Mouse (Mus musculus) liver, embryonic 11.5 days (tissue): Measurements from ENCODE around the gene Svs5. TPM values are rescaled to one million over a fixed set of nuclear protein-coding genes. Genes with fewer than 3 reads are reported as not detected.
"Not testable (repeated sequence)": the region's sequence is repeated elsewhere in the genome, so short reads cannot be mapped to it uniquely, and the experiment has no call there.

ENCODE experiments used
- ATAC-seq: fragments of 200-750 bp; cut with Nextera tagmentation; replicated peaks from 2 replicates; pipeline ENCODE4 v1.8.0; 2017; ENCODE audit warnings: moderate number of reproducible peaks, mild to moderate bottlenecking, moderate TSS enrichment, moderate library complexity; ENCODE audit not compliant: low FRiP score
- DNase-seq: peaks from one replicate; pipeline ENCODE4 v3.0.0-alpha.2; 2017; ENCODE audit warnings: low spot score
- H3K27ac ChIP-seq: fragments of 300-500 bp; sonication (generic); 2 replicates; pipeline ENCODE4 v1.5.1; 2014; ENCODE audit warnings: mild to moderate bottlenecking, low read depth, low read length, control low read depth
- H3K27me3 ChIP-seq: fragments of 300-500 bp; sonication (generic); replicated peaks from 2 replicates; pipeline ENCODE4 v1.6.1; 2014; ENCODE audit warnings: low read length, mixed read lengths; ENCODE audit not compliant: control insufficient read depth, insufficient read depth
- H3K36me3 ChIP-seq: fragments of 300-500 bp; sonication (generic); 2 replicates; pipeline ENCODE4 v1.6.1; 2014; ENCODE audit warnings: mild to moderate bottlenecking, low read length, moderate library complexity, mixed read lengths; ENCODE audit not compliant: control insufficient read depth, insufficient read depth
- H3K4me1 ChIP-seq: fragments of 300-500 bp; sonication (generic); replicated peaks from 2 replicates; pipeline ENCODE4 v1.6.1; 2014; ENCODE audit warnings: low read length, mixed read lengths; ENCODE audit not compliant: control insufficient read depth, insufficient read depth
- H3K4me2 ChIP-seq: fragments of 300-500 bp; sonication (generic); 2 replicates; pipeline ENCODE4 v1.6.1; 2014; ENCODE audit warnings: mild to moderate bottlenecking, control low read depth, moderate library complexity
- H3K4me3 ChIP-seq: fragments of 300-500 bp; sonication (generic); 2 replicates; pipeline ENCODE4 v1.5.1; 2014; ENCODE audit warnings: low read depth, low read length, control low read depth
- H3K9ac ChIP-seq: fragments of 300-500 bp; sonication (generic); 2 replicates; pipeline ENCODE4 v1.6.1; 2014; ENCODE audit warnings: low read depth, low read length, control low read depth
- H3K9me3 ChIP-seq: fragments of 300-500 bp; sonication (generic); 2 replicates; pipeline ENCODE4 v1.6.1; 2016; ENCODE audit warnings: low read length, inconsistent platforms, mixed read lengths; ENCODE audit not compliant: control insufficient read depth
- WGBS: fragments of 180-500 bp; shearing (Covaris S2); extraction: QIAGEN DNeasy Blood & Tissue Kit; methylation state at CpG from one replicate; pipeline ENCODE4 v1.1.7; 2014; 5-methylcytosine and 5-hydroxymethylcytosine counted together
- polyA plus RNA-seq: library from polyadenylated mRNA; unstranded; fragments of >200 nt; fragmentation: Nextera tagmentation; extraction: Ambion mirVana; gene quantifications from 2 replicates; pipeline ENCODE4 v1.2.1, GENCODE M21; 2014

The Svs5 gene
- polyA plus RNA-seq, result not detected in 2 replicates

DNA sequence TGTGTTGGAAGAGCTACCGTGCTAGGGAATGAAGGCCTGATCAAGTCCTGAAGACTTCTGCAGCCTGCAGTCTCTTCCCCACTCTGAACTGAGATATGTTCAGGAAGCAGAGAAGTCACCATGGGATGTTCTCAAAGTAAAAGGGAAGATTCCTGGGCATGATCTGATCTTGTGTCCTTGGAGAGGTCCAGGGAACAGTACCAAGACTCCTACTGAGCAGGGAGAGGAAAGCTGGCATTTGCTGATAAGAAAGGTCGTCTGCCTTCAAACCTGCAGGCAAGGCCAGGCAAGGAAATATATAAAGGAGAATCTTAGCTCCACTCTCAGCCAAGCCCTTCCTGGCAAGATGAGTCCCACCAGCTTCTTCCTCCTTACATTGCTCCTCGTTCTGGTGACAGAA lies at the start of gene Svs5:
Gene Svs5, plus strand, starts transcription at position 301 of the 400 bp plus-strand sequence.
- WGBS, result 45% methylated on average over 3 of the region's 3 CpGs
- H3K9me3 ChIP-seq, ATAC-seq, H3K9ac ChIP-seq, H3K4me1 ChIP-seq, H3K36me3 ChIP-seq, H3K27ac ChIP-seq, DNase-seq, H3K4me2 ChIP-seq, H3K4me3 ChIP-seq, H3K27me3 ChIP-seq: not testable (repeated sequence)

- not testable (repeated sequence) for ATAC-seq, H3K4me2 ChIP-seq, DNase-seq, H3K9ac ChIP-seq, H3K9me3 ChIP-seq, H3K27ac ChIP-seq, H3K36me3 ChIP-seq, H3K27me3 ChIP-seq, H3K4me3 ChIP-seq, H3K4me1 ChIP-seq
- 63% methylated on average over 1 of the region's 1 CpGs for WGBS
Measured at GRCm38 (mm10) chr2:164288968-164289367, 43.6 kb upstream of the Svs5 start, which contains the start of gene Svs3a. Gene Svs3a, plus strand, starts transcription at chr2:164289268.

DNA sequence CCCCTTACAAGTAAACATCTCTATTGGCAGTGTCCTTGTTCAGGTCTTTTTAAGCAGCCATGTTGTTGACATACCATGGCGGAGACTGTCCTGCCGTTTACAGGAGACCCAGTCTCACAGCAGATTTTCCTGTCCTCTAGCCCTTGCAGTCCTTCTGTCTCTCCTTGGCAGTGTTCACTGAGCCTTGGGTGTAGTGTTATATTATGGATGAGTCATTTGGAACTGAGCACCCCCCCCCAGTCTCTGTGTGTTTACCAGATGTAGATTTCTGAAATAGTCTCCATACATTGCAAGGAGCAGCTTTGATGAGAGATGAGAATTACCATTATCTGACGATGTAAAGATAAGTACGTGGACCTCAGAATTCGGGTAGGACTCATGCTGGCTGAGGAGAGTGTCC lies 19.9 kb upstream of the Svs5 start:
- H3K27me3 ChIP-seq, result no peaks in the 10 kb centered on the region
- WGBS, result 79% methylated on average over 5 of the region's 5 CpGs
- ATAC-seq (no peak), DNase-seq (no peak)
- H3K36me3 ChIP-seq, result no peaks in the 10 kb centered on the region
- no peak overlapping the region for H3K4me2 ChIP-seq
- H3K9ac ChIP-seq, result no peak overlapping the region
- no peak overlapping the region for H3K4me3 ChIP-seq
- H3K9me3 ChIP-seq, result no peaks in the 10 kb centered on the region
- H3K4me1 ChIP-seq, result no peaks in the 10 kb centered on the region
- H3K27ac ChIP-seq, result no peak overlapping the region

DNA sequence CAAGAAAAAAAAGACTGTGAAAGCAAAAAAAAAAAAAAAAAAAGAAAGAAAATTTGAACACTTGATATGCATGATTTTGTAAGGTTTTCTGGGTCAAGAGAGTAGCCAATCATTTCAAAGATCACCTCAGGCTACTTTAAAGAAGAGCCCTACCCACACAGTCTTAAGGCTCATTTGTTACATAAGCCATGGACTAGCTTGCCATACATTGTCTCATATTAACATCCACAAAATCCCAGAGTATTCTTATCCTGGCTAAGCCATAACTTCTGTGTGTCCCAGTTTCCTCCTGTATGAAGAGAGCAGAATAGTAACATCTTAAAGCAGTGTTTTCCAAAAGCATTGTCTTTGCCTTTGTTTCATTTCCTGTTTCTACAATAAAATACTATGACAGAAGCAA lies 17.1 kb upstream of the Svs5 start:
- ATAC-seq, H3K9me3 ChIP-seq, H3K4me3 ChIP-seq: not testable (repeated sequence)

DNA sequence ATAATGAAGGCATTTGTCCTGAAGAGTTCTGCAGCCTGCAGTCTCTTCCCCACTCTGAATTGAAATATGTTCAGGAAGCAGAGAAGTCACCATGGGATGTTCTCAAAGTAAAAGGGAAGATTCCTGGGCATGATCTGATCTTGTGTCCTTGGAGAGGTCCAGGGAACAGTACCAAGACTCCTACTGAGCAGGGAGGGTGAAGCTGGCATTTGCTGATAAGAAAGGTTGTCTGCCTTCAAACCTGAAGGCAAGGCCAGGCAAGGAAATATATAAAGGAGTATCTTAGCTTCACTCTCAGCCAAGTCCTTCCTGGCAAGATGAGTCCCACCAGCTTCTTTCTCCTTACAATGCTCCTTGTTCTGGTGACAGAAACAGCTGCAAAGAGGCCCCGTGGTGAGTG lies 16.1 kb upstream of the Svs5 start, which contains the start of gene Svs6:
Gene Svs6, plus strand, starts transcription at position 301 of the 400 bp plus-strand sequence.
- not testable (repeated sequence) for H3K27me3 ChIP-seq, H3K9me3 ChIP-seq, H3K36me3 ChIP-seq, H3K4me2 ChIP-seq, ATAC-seq, H3K27ac ChIP-seq, H3K4me1 ChIP-seq, H3K9ac ChIP-seq, H3K4me3 ChIP-seq, DNase-seq
- 80% methylated on average over 1 of the region's 1 CpGs for WGBS

More for the DNA sequence above, 17.1 kb upstream of the Svs5 start:
- H3K9ac ChIP-seq, H3K4me1 ChIP-seq, H3K36me3 ChIP-seq, H3K4me2 ChIP-seq, H3K27me3 ChIP-seq, H3K27ac ChIP-seq, DNase-seq: not testable (repeated sequence)

- H3K4me1 ChIP-seq, result no peaks in the 10 kb centered on the region
- H3K27me3 ChIP-seq, result no peaks in the 10 kb centered on the region
- H3K9me3 ChIP-seq, result no peaks in the 10 kb centered on the region
- H3K27ac ChIP-seq, result no peak overlapping the region
- no peaks in the 10 kb centered on the region for H3K36me3 ChIP-seq
- no peak overlapping the region for H3K9ac ChIP-seq
- no peak overlapping the region for H3K4me3 ChIP-seq
- DNase-seq (no peak), ATAC-seq (no peak)
- 77% methylated on average over 6 of the region's 6 CpGs for WGBS
- H3K4me2 ChIP-seq, result no peak overlapping the region
Measured at GRCm38 (mm10) chr2:164320983-164321382, 11.6 kb upstream of the Svs5 start.

GRCm38 (mm10) chr2:164343732-164344131 lies 11.2 kb downstream of the Svs5 start:
- not testable (repeated sequence) for H3K4me1 ChIP-seq, H3K9ac ChIP-seq, H3K27me3 ChIP-seq, H3K4me2 ChIP-seq, H3K27ac ChIP-seq, H3K36me3 ChIP-seq, DNase-seq, ATAC-seq, H3K4me3 ChIP-seq, H3K9me3 ChIP-seq
- WGBS, result 86% methylated on average over 1 of the region's 1 CpGs

- not testable (repeated sequence) for H3K27me3 ChIP-seq, H3K4me2 ChIP-seq, DNase-seq, ATAC-seq, H3K4me1 ChIP-seq, H3K27ac ChIP-seq, H3K36me3 ChIP-seq, H3K9ac ChIP-seq, H3K9me3 ChIP-seq, H3K4me3 ChIP-seq
Measured at GRCm38 (mm10) chr2:164347697-164348096, 15.2 kb downstream of the Svs5 start.

GRCm38 (mm10) chr2:164348980-164349379 lies 16.4 kb downstream of the Svs5 start:
- Histone ChIP-seq H3K36me3 (no peaks in the 10 kb centered on the region), H3K9me3 (no peaks in the 10 kb centered on the region), H3K4me3 (no peak overlapping the region), H3K27ac (no peak overlapping the region), H3K4me1 (no peaks in the 10 kb centered on the region), H3K9ac (no peak overlapping the region), H3K27me3 (no peaks in the 10 kb centered on the region), H3K4me2 (no peak overlapping the region)
- WGBS, result 90% methylated on average over 3 of the region's 3 CpGs
- no peak for DNase-seq
- no peak for ATAC-seq
